Mouse (Mus musculus): ENCODE data around the gene Dync1h1.
"Not testable (repeated sequence)": the region's sequence is repeated elsewhere in the genome, so short reads cannot be mapped to it uniquely, and the experiment has no call there.

Gene Dync1h1

GRCm38 (mm10) chr12:110696173-110696974, 95.1 kb downstream of the Dync1h1 start:
- DNase-seq (ENCODE audit: low spot score): peak; percentile 95

DNA sequence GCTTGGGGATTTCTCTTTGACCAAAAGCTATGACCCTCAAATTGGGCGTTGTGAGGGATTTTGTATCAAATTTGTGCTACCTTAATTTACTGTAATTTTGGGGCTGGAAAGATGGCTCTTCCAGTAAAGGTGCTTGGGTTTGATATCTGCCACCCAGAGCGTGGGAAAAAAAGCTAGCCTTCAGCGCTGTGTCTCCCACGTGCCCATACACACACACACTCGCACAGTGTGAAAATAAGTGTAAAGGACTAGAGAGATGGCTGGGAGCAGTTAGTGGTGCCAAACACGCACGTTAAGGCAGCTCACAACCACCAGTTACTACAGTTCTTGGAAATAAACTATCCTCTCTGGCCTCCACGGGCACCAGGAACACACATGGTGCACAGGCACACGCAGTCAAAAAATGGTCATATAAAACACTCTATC, 95.7 kb downstream of the Dync1h1 start:
- DNase-seq (ENCODE audit: low spot score): no peak

DNA sequence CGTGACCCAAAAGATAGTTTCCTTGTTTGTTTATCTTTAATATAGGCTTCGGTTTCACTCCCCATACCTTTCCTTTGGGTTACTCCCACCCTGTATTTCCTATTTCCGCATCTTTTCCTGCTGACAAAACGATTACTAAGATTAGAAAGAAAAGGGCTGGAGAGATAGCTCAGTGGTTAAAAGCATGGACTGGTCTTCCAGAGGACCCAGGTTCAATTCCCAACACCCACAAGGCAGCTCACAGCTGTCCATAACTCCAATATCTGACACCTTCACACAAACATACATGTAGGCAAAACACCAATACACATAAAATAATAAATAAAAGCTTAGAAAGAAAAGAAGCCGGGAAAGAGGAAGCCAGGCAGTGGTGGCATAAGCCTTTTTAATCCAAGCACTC, 96.2 kb downstream of the Dync1h1 start:
- DNase-seq (ENCODE audit: low spot score): no peak

DNA sequence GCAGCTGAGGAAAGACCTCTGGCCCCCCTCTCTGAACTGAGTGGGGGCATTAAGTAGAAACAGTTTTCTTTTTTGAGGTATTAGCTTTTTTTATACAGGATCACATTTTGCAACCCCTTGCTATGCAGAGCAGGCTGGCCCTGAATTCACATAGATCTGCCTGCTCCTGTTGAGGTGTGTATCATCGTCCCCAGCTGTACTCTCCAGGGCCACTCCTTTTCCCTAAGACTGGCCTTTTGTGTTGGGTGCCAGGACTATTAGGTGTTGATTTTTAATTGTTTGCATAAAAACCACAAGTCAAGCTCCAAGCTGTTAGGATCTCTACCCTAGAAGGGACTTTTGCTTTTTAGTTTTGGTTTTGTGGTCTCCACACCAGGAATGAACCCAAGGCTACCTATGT, 96.8 kb downstream of the Dync1h1 start:
- no peak for DNase-seq (ENCODE audit: low spot score)

DNA sequence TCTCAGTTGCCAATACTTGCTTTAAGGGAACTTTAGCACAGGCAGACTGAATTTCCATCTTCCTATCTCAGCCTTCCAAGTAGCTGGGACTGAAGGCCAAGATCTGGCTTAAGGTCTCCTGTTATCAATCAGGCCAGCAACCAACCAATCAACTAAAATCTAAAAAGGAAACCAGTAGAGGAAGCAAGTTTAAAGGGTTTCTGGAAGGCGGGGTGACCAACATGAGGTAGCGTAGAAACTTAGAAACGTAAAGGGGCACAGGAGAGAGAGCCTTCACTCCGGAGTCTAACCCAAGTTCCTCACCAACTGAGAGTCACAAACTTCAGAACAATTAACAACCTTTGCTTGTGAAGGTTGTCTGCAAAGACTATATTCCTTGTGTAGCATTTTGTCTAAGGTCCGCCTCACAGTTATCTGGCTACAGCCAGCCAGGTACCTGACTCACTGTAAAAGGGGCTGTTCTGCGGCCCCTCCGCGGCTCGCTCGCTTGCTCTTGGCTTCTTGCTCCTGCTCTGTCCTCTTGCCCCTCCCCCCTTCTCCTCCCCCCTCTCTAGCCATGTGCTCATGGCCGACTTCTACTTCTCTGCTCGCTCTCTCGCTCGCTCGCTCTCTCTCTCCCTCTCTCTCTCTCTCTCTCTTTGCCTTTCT, 97.4 kb downstream of the Dync1h1 start:
- DNase-seq (ENCODE audit: low spot score): no peak

DNA sequence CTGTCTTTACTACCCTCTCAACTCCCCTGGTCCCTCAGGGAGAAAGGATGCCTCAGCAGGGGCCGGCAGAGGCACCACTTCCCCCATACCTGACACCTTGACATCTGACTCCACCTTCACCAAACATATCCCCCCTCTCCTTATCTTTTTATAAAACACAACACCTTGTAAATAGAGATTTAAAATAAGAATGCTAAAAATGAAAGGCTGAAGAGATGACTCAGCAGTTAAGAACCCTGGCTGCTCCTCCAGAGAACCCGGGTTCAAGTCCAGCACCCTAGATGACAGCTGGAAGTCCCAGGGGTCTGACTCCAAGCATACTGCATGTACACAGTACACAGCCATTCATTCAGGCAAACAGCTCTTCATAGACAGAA, 97.9 kb downstream of the Dync1h1 start:
- no peak for DNase-seq (ENCODE audit: low spot score)

- no peak for DNase-seq (ENCODE audit: low spot score)
Measured at GRCm38 (mm10) chr12:110700730-110701129, 99.5 kb downstream of the Dync1h1 start.

DNA sequence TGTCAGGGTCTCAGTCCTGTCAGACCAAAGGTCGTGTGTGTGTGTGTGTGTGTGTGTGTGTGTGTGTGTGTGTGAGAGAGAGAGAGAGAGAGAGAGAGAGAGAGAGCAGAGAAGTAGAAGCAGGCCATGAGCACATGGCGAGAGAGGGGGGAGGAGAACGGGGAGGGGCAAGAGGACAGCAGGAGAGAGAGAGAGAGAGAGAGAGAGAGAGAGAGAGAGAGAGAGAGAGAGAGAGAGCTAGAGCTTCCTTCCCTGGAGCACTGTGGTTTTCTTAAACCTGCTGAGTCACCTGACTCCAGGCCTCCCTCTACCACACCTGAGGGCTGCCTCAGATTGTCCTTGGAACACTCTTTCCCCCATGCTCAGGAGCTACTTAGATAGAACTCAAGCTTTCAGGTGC, 100.1 kb downstream of the Dync1h1 start:
- DNase-seq (ENCODE audit: low spot score): not testable (repeated sequence)

GRCm38 (mm10) chr12:110702556-110702955, 101.3 kb downstream of the Dync1h1 start, which contains the start of gene Hsp90aa1:
Gene Hsp90aa1, minus strand, starts transcription at chr12:110702728.
- DNase-seq (ENCODE audit: low spot score): no peak

GRCm38 (mm10) chr12:110703008-110703471, 101.8 kb downstream of the Dync1h1 start:
- DNase-seq (ENCODE audit: low spot score): peak; percentile 88

GRCm38 (mm10) chr12:110703682-110704081, 102.4 kb downstream of the Dync1h1 start:
- no peak for DNase-seq (ENCODE audit: low spot score)

DNA sequence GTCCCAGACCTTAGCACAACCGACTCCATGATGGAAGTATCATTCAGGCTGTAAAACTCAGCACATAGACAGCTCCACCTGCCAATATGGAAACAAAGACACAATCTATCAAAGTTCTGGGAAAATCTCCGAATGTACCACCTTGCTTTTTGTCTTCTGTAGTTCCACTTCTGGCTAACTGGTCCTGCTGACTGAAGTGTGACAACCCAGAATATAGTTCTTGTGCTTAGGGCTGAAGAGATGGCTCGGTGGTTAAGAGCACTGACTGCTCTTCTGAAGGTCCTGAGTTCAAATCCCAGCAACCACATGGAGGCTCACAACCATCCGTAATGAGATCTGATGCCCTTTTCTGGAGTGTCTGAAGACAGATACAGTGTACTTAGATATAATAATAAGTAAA, 104.2 kb downstream of the Dync1h1 start:
- DNase-seq (ENCODE audit: low spot score): not testable (repeated sequence)

DNA sequence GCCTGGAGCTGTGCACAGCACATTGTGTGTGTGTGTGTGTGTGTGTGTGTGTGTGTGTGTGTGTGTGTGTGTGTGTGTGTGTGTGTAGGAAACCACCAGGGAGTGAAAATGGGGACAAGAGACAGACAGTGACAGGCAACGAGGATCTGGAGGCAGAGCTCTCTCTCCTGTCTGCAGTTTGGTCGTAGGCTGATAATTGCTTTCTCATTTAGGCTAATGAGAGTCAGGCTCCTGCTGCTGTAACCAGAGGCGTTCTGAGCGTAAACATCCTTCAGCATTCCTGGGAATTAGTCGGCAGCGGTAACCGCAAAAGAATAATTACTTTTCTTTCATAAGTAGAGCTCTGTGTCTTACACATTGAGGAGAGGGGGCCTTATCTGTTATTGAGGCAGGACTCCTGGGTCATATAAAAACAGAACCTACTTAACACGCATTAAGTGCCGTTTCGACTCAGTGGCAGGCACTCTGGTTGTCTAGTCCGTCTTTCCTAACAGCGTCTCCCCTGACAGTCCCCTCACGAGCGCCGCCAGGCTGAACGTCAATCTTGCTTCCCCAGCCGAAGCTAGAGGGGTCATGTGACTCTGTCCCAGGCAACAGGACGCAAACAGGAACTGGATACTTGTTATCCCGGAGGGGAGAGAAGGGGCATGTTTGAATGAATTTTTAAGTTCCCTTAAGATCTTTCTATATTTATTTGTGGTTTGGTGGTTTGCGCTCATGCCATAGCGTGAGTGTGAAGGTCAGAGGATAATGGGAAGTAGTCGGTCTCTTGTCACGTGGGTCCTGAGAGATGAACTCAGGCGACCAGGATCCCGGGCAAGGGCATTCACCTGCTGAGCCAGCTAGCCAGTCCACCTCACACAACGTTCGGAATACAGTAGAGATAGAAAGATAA, 105.3 kb downstream of the Dync1h1 start:
- no peak for DNase-seq (ENCODE audit: low spot score)

- DNase-seq (ENCODE audit: low spot score): no peak
Measured at GRCm38 (mm10) chr12:110707451-110707850, 106.2 kb downstream of the Dync1h1 start.

DNA sequence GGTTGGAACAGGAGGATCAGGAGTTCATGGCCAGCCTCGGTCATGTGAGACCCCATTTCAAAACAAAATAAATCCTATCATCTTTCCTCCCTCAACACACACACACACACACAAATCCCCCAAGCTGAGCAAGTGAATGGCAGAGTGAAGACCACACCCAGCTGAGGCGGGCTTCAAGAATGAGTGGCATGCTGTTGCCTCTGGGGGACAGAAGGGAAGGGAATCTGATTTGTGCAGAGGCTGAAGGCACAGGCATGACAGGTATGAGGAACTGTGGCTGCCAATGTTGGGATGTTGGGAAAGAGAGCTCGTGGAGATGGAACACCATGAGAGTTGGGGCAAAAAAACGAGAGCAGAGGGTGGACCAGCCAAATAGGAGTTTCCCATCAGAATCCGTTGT, 110.0 kb downstream of the Dync1h1 start:
- DNase-seq (ENCODE audit: low spot score): no peak

DNA sequence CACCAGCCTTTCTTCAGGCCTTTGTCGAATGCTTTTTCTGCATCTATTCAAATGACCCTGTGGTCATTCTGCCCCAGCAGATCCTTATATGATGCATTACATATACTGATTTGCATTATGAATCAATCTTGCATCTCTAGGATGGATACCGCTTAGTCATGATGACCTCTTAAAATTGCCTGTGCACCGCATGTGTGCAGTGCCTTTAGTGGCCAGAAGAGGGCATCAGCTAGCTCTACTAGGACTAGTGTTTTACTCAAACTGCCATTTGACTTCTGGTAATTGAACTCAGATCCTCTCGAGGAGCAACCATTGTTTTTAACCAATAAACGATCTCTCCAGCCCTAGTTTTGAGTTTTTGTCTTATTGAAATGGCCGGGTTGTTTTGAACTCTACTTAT, 112.5 kb downstream of the Dync1h1 start:
- DNase-seq (ENCODE audit: low spot score): no peak

DNA sequence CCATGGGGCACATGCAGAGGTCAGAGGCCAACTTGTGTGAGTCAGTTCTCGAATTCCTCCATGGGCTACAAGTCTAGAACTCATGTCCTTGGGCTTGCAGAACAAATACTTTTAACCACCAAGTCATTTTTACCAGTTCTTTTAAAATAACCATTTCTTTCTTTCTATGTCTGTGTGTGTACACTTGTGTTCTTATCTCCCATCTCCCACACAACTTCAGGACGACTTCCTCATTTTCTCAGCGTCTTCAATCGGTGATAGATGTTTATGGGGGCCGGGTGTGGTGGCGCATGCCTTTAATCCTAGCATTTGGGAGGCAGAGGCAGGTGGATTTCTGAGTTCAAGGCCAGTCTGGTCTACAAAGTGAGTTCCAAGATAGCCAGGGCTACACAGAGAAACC, 113.0 kb downstream of the Dync1h1 start:
- DNase-seq (ENCODE audit: low spot score): no peak

DNA sequence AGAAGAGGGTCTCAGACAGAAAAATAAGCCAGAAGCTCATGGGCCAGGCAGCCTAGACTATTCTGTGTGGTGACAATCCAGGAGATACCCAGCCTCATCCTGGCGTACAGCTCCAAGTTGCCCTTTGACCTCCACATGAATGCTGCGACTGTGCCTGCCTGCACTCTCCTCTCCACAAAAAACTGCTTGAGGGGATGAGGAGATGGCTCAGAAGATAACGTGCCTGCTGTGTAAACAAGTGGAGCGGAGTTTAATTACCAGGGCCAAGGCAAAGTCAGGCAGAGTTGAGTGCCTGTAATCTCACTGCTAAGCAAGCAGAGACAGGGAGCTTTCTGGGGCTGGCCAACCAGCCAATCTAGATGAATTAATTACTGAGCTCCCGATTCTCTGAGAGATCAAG, 114.8 kb downstream of the Dync1h1 start:
- no peak for DNase-seq (ENCODE audit: low spot score)

Measured in adipocyte (in vitro differentiated cells).